Mouse (Mus musculus) megakaryocyte progenitor cell, adult 5-6 weeks (primary cell): ENCODE measurements around the gene Sec14l5. TPM values are rescaled to one million over a fixed set of nuclear protein-coding genes. Genes with fewer than 3 reads are reported as not detected.

ENCODE experiments used
- ATAC-seq: replicated peaks from 2 replicates; pipeline ENCODE4 v1.8.0; 2016; ENCODE audit warnings: mild to moderate bottlenecking, moderate TSS enrichment, inconsistent platforms; ENCODE audit not compliant: poor library complexity
- total RNA-seq, 2 experiments: library from RNA; stranded (forward) in 1 of 2; stranded (reverse) in 1 of 2; fragments of 157-497, 149-512 nt in 1 of 2; fragments of 200-1000 nt in 1 of 2; gene quantifications; 2 replicates each; pipeline versions ENCODE4 v1.2.3 to v1.2.4; 2015 to 2017

Sec14l5 gene
- not detected in 2 replicates for total RNA-seq (2015)
- not detected in 2 replicates for total RNA-seq (2017)

DNA sequence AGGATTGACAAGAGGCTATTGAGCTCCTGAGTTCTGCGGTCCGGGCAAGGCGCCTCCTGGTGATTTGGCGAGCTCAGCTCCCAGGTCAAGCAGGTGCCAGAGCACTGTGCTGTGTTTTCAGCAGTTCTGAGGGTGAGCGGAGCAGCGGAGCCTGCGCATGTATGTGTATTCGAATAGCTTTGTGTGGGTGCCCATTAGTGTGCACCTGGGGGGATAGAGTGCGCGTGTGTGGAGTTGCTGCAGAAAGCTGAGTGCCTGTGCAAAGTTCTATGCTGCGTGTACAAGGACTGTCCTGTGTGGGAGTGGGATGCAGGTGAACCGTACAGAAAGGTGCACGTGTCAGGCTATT, at the start of gene Sec14l5:
Sec14l5 (plus strand) TSS at position 73 of the 349 bp plus-strand sequence.
- ATAC-seq = no peak

- no peak for ATAC-seq
Observed at GRCm38 (mm10) chr16:5101000-5101399, 45.9 kb upstream of the Sec14l5 start.

DNA sequence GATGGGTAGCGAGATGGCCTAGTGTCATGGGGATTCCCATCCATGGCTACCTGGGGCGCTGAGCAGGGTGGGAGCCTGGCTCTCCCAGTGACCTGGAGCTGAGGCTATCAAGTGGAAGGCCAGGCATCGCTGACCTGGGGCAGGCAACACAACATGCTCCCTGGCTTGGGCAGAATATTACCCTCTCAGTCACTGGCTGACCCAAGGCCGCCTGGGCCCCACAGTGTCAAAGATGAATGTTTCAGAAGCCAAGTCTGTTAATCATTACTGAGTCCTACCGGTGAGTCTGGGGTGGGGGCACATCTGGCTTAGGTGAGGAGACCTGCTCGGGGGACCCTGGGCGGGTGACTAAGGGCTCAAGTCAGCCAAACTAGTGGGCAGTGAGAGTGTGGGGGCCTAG, 37.0 kb upstream of the Sec14l5 start:
- no peak for ATAC-seq

DNA sequence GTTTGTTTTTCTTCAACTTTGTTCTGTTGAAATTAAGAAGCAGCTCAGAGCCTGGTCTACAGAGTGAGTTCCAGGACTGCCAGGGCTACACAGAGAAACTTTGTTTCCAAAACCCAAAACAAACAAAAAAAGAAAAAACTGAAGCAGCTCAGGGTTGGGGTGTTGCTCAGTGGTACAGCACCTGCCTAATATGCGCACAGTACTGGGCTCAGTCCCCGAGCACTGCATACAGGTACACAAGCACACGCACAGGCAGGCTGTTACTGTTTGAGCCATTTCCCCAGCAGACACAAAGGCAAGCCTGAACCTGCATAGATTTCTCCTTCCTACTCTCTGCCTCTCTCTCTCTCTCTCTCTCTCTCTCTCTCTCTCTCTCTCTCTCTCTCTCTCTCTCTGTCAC, 35.9 kb upstream of the Sec14l5 start:
- ATAC-seq = no peak

- ATAC-seq = no peak
Observed at GRCm38 (mm10) chr16:5113002-5113550, 33.8 kb upstream of the Sec14l5 start.

GRCm38 (mm10) chr16:5113582-5113981, 33.3 kb upstream of the Sec14l5 start:
- no peak for ATAC-seq

GRCm38 (mm10) chr16:5119385-5119784, 27.5 kb upstream of the Sec14l5 start:
- no peak for ATAC-seq

DNA sequence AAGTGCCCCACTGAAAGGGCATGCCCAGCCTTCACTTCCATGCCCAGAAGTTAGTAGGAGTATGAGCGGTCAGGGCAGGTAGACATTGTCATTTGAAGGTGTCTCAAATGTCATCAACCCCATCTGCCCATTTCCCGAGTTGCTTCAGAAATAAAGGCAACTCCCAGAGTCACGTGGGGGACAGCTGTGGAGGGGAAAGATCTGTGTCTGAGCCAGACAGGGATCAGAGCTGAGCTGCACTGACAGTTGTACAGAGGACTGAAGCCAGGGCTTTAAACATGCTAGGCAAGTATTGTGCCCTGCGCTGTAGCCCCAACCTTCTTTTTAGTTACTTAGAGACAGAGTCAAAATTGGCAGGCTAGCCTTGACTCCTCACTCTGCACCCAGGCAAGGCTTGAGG, 27.1 kb upstream of the Sec14l5 start:
- ATAC-seq = no peak

DNA sequence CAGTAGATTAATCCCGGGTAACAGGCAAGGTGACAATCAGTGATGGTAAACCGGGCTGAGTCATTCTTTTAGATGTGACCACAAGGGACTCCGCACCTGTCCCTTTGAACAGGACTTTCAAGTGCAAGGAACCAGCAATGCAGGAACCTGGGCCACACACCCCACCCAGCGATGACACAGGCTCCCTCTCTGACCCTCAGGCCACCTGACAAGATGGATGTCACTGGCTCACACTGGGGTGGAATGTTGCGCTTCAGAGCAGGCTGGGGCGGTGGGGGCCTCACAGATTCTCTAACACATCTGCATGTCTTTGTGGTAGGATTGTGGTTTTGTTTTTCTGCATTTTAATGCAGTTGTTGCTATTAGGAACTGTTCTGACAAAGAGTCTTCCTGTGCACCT, 23.4 kb upstream of the Sec14l5 start:
- ATAC-seq = no peak

DNA sequence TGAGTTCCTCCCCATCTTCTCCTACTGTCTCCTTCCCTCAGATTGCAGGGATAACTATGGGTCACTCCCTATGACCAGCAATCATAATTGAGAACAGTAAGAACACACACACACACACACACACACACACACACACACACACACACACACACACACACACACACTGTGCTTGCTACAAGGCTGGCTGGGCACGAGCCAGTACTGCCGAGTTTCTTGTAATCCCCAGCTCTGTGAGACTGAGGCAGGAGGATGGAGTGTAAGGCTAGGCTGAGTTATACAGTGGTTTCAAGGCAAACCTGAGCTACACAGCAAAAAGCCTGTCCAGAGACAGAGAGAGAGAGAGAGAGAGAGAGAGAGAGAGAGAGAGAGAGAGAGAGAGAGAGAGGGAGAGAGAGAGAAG, 16.7 kb upstream of the Sec14l5 start:
- no peak for ATAC-seq

- peak; percentile 67 for ATAC-seq
Observed at GRCm38 (mm10) chr16:5130766-5131165, 16.1 kb upstream of the Sec14l5 start.

DNA sequence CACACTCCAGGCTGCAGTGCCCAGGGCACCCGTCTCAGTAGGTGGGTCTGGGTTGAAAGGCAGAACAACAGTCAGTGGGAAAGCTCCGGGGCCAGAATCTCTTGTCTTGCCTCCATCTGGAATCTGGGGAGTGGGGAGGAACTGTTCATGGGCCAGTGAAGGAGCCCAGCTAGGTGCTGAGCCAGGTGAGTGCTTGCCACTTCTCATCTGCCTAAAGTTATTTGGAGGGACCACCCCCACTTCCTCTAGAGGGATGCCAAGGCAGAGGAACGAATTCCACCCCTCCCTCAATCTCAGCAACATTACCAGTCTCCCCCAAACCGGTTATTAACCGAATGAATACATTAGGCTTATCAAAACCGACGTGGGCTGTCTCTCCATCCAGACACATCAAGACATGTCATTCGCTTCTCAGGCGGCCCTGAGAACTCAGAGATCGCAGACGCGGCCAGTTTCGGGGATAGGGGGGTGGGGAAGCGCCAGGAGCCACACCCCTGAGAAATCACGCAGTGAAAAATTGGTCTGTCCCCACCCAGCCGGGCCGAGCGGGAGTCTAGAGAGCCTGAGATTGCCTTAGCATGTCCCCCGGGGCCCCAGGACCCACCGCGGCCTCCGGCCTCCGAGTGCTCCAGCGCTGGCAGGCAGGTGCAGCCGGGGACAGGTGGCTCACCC, 15.5 kb upstream of the Sec14l5 start:
- no peak for ATAC-seq

- peak; percentile 47 for ATAC-seq
Observed at GRCm38 (mm10) chr16:5132401-5132801, 14.5 kb upstream of the Sec14l5 start, which contains the start of gene Ppl. TSS of gene Ppl (minus strand) at chr16:5132421.

GRCm38 (mm10) chr16:5134623-5135330, 12.1 kb upstream of the Sec14l5 start:
- no peak for ATAC-seq

DNA sequence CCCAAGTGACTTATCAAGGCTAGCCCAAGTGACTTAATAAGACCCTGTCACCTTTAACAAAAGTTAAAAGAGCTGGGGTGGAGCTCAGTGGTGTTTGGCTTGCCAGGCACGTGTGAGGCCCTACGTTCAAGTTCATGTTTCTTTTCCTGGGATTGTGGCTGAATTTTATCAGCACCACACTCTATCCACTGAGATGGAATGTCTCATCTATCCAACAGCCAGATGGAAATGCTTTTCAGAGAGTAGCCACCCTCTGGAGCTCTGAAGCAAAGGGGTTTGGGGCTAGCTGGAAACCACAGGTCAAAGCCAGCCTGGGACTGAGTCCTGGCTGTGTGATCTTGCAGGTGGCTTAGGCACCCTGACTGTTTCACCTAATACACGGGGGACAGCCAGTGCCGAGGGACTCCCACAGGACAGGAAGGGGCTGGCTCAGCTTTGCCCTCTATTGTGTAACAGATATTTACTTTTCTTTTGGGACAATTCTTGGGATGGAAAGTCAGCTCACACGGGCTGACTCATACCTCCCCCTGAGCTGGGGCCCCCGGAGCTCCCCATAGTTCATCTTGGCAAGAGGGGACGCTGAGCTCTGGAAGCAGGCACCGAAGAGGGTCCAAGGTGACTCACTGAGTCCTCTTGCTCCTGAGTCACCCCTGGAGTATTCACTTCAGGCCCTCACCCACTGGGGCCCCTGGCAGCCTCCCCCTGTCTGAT, 11.2 kb upstream of the Sec14l5 start:
- ATAC-seq = no peak

DNA sequence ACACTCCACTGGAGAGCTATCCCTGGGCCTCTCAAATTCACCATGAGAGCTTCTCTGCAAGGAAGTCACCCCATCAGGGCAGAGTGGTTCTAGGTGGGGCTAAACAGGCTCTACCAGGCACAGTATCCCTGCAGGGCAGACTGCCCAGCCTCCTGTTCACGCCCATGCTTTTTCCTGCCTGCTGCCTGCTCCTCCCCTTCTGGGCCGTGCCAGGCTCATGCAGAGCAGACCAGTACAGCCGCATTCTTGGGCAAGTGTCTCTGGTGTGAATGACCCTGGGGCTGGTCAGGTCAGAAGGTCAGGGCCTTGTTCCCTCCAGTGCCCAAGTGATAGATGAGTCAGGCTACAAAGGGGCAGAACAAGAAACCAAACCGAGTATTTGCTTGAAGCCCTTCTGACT, 10.4 kb upstream of the Sec14l5 start:
- no peak for ATAC-seq

GRCm38 (mm10) chr16:5137006-5137540, 9.8 kb upstream of the Sec14l5 start:
- ATAC-seq = no peak

GRCm38 (mm10) chr16:5139741-5140140, 7.2 kb upstream of the Sec14l5 start:
- no peak for ATAC-seq

- peak; percentile 80 for ATAC-seq
Observed at GRCm38 (mm10) chr16:5145570-5145969, 1.3 kb upstream of the Sec14l5 start.

DNA sequence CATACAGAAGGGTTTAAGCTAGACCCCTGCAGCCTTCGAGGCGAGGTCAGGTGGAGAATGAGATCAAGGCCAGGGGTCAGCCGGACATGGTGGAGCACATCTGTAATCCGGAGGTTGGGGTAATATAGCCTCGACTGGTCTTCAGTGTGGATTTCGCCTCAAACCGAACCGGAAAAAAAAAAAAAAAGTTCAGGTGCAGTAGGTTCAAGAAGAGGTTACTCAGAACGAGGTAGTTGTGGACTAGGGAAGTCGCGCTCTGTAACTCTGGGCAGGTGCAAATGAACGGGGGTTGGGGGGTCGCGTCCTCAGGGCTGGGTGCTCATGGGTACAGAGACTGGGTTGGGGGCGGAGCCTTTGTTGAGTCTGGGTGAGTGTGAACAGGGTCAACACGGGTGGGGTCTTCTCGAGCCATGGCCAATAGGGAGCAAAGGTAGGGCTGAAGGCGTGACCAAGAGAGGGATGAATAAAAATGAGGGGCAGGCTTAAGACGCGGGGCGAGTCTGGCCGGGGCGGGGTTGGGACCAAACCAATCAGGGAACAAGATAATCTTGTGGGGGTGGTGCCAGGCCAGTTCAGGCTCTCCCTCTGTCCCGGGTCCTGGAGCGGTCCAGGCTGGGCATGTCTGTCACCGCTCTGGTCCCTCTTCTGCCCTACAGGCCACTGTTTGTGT, 407 bp upstream of the Sec14l5 start:
- ATAC-seq = peak; percentile 92

DNA sequence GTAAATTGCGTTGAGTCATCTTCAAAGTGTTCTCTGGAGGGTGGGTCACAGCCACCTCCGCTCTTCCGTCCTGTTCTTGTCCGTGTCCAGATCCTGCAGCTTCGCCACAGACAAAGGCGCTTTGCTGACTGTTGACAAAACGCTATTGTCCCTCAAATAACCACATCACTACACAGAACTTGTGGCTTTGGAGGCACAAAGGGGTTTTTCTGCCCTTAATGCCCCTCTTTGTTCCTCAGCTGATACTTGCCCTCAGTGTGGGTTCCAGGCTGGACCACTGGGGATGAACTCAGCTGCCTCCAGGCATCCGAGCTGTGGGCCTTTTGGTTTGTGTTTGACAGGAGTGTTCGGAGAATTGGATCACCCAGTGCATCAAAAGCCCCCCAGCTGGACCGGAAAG, 3.6 kb downstream of the Sec14l5 start:
- ATAC-seq = no peak
